Mouse (Mus musculus): ENCODE results near the gene Bcl2l12. TPM values are rescaled to one million over a fixed set of nuclear protein-coding genes. Genes with fewer than 3 reads are reported as not detected.

Gene Bcl2l12
- polyA plus RNA-seq, 1 experiment from 2014 or later, result 7.0 TPM

DNA sequence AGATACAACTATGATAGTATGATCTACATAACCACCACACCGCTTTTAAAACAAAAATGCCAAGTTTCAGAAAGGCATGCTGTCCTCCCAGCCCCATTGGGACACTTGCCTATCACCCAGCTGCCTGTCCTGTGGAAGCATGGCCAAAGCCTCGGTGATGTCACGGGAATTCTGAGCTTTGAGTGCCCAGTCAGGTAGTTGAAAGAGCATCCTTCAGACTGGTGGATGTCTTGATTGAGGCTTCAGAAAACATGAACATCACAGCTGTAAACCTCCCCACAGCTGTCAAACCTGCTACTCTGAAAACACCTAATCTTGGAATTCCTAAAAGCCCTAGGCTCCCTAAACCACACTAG is 15.6 kb upstream of the Bcl2l12 start:
- ATAC-seq, result no peak
- Histone ChIP-seq H3K4me3 (ENCODE audit: low read depth, low read length) (no peak overlapping the region), H3K9me3 (replicated peaks; ENCODE audit: control insufficient read depth, low read length, poor library complexity, severe bottlenecking) (no peaks in the 10 kb centered on the region), H3K4me2 (ENCODE audit: low read length) (no peak overlapping the region), H3K27me3 (ENCODE audit: control insufficient read depth, insufficient read depth, low read depth, low read length) (no peaks in the 10 kb centered on the region), H3K36me3 (ENCODE audit: control insufficient read depth, insufficient read depth, low read length) (peaks cover 25% of the 10 kb centered on the region), H3K27ac (ENCODE audit: low read length) (no peak overlapping the region), H3K4me1 (ENCODE audit: control insufficient read depth, insufficient read depth, low read length) (peaks cover 23% of the 10 kb centered on the region), H3K9ac (ENCODE audit: low read depth, low read length) (no peak overlapping the region)
- WGBS, result 93% methylated on average over 3 of the region's 3 CpGs

DNA sequence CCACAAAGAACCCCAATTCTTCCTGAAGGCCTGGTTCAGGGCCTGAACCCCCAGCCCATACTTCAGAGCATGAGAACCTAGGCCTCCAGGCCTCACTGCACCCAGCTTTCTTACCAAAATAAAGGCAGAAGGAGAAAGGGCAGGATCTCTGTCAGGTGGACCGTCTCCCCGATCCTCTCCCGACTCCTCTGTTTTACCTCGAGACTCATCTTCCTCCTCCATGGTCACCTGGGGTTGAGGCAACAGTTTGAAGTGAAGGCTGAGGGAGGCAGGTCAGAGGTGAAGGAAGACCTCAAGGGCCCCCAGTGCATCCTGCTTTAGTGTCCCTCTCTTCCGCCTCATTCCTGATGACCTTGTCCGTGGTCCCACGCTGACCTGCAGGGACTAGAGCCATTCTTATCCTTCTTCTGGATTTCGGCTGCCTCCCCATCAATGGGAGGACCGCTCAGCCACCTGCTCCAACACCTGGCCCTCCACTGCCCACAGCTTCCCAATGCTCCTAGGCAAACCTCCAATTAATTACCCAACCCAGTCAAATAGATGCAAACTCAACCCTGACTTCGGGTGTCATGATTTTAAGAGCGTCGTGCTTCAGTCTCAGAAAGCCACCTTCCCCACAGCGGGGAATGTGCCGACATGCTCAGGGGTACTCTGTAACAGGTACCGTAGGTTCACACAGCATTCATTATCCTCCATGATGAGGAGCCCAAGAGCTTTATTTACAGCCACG is 15.0 kb upstream of the Bcl2l12 start:
- no peaks in the 10 kb centered on the region for H3K27me3 ChIP-seq (ENCODE audit: control insufficient read depth, insufficient read depth, low read depth, low read length)
- peaks cover 23% of the 10 kb centered on the region for H3K4me1 ChIP-seq (ENCODE audit: control insufficient read depth, insufficient read depth, low read length)
- no peak overlapping the region for H3K4me3 ChIP-seq (ENCODE audit: low read depth, low read length)
- no peak overlapping the region for H3K9ac ChIP-seq (ENCODE audit: low read depth, low read length)
- no peak overlapping the region for H3K4me2 ChIP-seq (ENCODE audit: low read length)
- ATAC-seq, result no peak
- no peak overlapping the region for H3K27ac ChIP-seq (ENCODE audit: low read length)
- peaks cover 29% of the 10 kb centered on the region for H3K36me3 ChIP-seq (ENCODE audit: control insufficient read depth, insufficient read depth, low read length)
- 95% methylated on average over 16 of the region's 16 CpGs for WGBS
- H3K9me3 ChIP-seq (replicated peaks; ENCODE audit: control insufficient read depth, low read length, poor library complexity, severe bottlenecking), result no peaks in the 10 kb centered on the region

DNA sequence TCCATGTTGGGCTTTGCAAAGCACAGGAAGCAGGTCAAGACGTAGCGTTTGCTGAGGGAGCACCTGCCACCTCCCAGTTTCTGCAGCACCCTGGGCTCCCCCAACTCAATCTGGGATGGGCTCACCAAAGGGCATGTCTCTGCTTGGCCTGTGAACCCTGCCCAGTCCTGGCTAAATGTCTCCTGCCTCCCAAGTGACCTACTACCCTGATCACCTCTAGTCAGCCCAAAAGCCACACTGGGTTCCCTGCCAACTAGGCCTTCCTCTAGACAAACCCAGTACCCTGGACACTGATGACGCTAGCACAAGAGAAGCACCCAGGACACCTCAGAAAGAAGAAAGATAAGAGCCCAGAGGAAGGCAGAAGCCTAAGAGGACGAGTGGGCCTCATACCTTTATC is 14.3 kb upstream of the Bcl2l12 start:
- H3K4me3 ChIP-seq (ENCODE audit: low read depth, low read length), result no peak overlapping the region
- no peaks in the 10 kb centered on the region for H3K27me3 ChIP-seq (ENCODE audit: control insufficient read depth, insufficient read depth, low read depth, low read length)
- H3K4me1 ChIP-seq (ENCODE audit: control insufficient read depth, insufficient read depth, low read length), result peaks cover 21% of the 10 kb centered on the region
- no peak for ATAC-seq
- no peaks in the 10 kb centered on the region for H3K9me3 ChIP-seq (replicated peaks; ENCODE audit: control insufficient read depth, low read length, poor library complexity, severe bottlenecking)
- no peak overlapping the region for H3K27ac ChIP-seq (ENCODE audit: low read length)
- no peak overlapping the region for H3K9ac ChIP-seq (ENCODE audit: low read depth, low read length)
- H3K36me3 ChIP-seq (ENCODE audit: control insufficient read depth, insufficient read depth, low read length), result peaks cover 36% of the 10 kb centered on the region
- H3K4me2 ChIP-seq (ENCODE audit: low read length), result no peak overlapping the region
- WGBS, result 86% methylated on average over 4 of the region's 4 CpGs

DNA sequence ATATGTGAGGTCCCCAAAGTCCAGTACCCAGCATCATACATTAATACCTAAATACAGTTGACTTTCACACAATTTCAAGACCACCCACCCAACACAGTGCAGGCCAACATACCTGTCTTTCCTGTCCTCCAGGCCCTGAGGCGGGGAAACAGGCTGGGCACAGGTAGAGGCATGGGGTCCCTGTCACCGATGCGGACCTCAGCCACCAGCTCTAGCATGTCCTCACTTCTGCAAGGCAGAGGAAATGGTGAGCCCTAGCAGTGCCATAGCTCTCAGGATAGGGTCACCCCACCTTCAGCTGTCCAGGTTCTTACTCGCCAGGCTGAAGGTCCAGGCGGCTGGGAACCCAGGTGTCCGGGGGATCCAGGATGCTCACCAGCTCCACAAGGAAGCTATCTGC is 13.5 kb upstream of the Bcl2l12 start:
- H3K4me3 ChIP-seq (ENCODE audit: low read depth, low read length), result no peak overlapping the region
- no peaks in the 10 kb centered on the region for H3K9me3 ChIP-seq (replicated peaks; ENCODE audit: control insufficient read depth, low read length, poor library complexity, severe bottlenecking)
- no peaks in the 10 kb centered on the region for H3K27me3 ChIP-seq (ENCODE audit: control insufficient read depth, insufficient read depth, low read depth, low read length)
- H3K4me1 ChIP-seq (ENCODE audit: control insufficient read depth, insufficient read depth, low read length), result peaks cover 15% of the 10 kb centered on the region
- H3K27ac ChIP-seq (ENCODE audit: low read length), result no peak overlapping the region
- H3K9ac ChIP-seq (ENCODE audit: low read depth, low read length), result no peak overlapping the region
- ATAC-seq, result no peak
- 98% methylated on average over 6 of the region's 6 CpGs for whole genome bisulfite sequencing
- H3K36me3 ChIP-seq (ENCODE audit: control insufficient read depth, insufficient read depth, low read length), result peaks cover 44% of the 10 kb centered on the region
- no peak overlapping the region for H3K4me2 ChIP-seq (ENCODE audit: low read length)

DNA sequence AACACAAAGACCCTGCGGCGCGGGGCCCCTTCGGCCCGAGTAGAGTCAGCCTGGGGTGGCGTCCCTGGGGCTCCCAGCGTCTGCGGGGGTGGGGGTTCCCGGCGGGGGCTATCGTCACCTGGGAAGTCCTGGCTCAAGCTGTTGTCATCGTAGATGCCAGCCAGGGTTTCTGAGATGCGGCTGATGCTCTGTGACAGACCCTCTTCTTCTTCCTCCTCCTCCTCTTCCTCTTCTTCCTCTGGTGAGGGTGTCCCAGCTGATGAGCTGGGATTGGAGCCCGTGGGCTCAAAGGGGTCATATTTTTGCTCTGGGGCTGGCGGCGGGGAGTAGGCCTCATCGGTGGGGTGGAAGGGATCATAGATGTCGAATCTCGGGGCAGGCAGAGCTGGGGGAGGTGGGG is 9.9 kb upstream of the Bcl2l12 start:
- no peak overlapping the region for H3K9ac ChIP-seq (ENCODE audit: low read depth, low read length)
- ATAC-seq, result no peak
- WGBS, result 93% methylated on average over 19 of the region's 19 CpGs
- H3K27me3 ChIP-seq (ENCODE audit: control insufficient read depth, insufficient read depth, low read depth, low read length), result no peaks in the 10 kb centered on the region
- H3K9me3 ChIP-seq (replicated peaks; ENCODE audit: control insufficient read depth, low read length, poor library complexity, severe bottlenecking), result no peaks in the 10 kb centered on the region
- no peaks in the 10 kb centered on the region; the same call in 1 of the 2 replicates for H3K4me1 ChIP-seq (ENCODE audit: control insufficient read depth, insufficient read depth, low read length)
- peaks cover 70% of the 10 kb centered on the region for H3K36me3 ChIP-seq (ENCODE audit: control insufficient read depth, insufficient read depth, low read length)
- H3K27ac ChIP-seq (ENCODE audit: low read length), result no peak overlapping the region
- H3K4me3 ChIP-seq (ENCODE audit: low read depth, low read length), result no peak overlapping the region
- H3K4me2 ChIP-seq (ENCODE audit: low read length), result no peak overlapping the region

DNA sequence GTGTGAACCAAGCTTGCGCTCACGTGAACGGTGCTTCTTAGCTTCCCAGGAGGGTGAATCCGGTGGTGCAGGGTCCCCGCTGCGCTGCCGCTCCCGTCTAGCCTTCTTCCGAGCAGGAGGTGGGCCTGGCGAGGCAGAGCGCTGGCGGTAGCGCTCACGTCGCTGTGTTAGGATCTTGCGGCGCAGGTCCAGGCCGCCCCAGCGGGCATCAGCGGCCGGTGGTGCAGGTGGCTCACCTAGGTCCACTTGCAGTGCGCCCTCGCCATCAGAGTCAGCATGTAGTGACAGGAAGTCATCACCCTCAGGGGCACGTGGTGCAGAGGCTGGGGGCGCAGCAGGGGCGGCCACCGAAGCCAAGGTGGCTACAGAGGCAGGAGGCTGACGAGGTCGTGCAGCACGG is 9.3 kb upstream of the Bcl2l12 start:
- peaks cover 73% of the 10 kb centered on the region for H3K36me3 ChIP-seq (ENCODE audit: control insufficient read depth, insufficient read depth, low read length)
- H3K4me2 ChIP-seq (ENCODE audit: low read length), result no peak overlapping the region
- H3K4me3 ChIP-seq (ENCODE audit: low read depth, low read length), result no peak overlapping the region
- H3K4me1 ChIP-seq (ENCODE audit: control insufficient read depth, insufficient read depth, low read length), result no peaks in the 10 kb centered on the region; the same call in 1 of the 2 replicates
- no peak for ATAC-seq
- 97% methylated on average over 30 of the region's 30 CpGs for WGBS
- no peak overlapping the region for H3K27ac ChIP-seq (ENCODE audit: low read length)
- H3K9ac ChIP-seq (ENCODE audit: low read depth, low read length), result no peak overlapping the region
- H3K27me3 ChIP-seq (ENCODE audit: control insufficient read depth, insufficient read depth, low read depth, low read length), result no peaks in the 10 kb centered on the region
- H3K9me3 ChIP-seq (replicated peaks; ENCODE audit: control insufficient read depth, low read length, poor library complexity, severe bottlenecking), result no peaks in the 10 kb centered on the region

DNA sequence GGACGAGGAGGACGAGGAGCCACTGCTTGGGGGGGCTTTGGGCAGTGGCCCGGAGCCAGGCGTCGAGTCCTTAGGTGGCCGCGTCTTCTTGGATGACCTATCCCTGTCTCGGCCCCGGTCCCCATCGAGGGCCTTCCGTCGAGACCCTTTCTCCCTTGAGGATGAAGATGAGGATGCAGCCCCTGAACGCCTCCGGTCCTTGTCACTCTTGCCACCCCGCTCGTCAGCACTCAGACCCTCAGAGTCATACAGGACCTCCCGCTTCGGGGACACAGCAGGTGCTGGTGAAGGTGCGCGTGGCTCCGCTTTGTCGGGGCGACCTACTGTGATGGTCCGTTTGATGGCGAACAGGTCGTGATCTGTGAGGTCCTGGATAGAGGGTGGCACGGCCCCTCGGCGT is 8.6 kb upstream of the Bcl2l12 start:
- no peak overlapping the region for H3K27ac ChIP-seq (ENCODE audit: low read length)
- H3K4me3 ChIP-seq (ENCODE audit: low read depth, low read length), result no peak overlapping the region
- H3K36me3 ChIP-seq (ENCODE audit: control insufficient read depth, insufficient read depth, low read length), result peaks cover 71% of the 10 kb centered on the region
- no peak for ATAC-seq
- no peak overlapping the region for H3K4me2 ChIP-seq (ENCODE audit: low read length)
- H3K9me3 ChIP-seq (replicated peaks; ENCODE audit: control insufficient read depth, low read length, poor library complexity, severe bottlenecking), result no peaks in the 10 kb centered on the region
- no peaks in the 10 kb centered on the region for H3K4me1 ChIP-seq (ENCODE audit: control insufficient read depth, insufficient read depth, low read length)
- H3K27me3 ChIP-seq (ENCODE audit: control insufficient read depth, insufficient read depth, low read depth, low read length), result no peaks in the 10 kb centered on the region
- no peak overlapping the region for H3K9ac ChIP-seq (ENCODE audit: low read depth, low read length)
- 95% methylated on average over 29 of the region's 29 CpGs for WGBS

DNA sequence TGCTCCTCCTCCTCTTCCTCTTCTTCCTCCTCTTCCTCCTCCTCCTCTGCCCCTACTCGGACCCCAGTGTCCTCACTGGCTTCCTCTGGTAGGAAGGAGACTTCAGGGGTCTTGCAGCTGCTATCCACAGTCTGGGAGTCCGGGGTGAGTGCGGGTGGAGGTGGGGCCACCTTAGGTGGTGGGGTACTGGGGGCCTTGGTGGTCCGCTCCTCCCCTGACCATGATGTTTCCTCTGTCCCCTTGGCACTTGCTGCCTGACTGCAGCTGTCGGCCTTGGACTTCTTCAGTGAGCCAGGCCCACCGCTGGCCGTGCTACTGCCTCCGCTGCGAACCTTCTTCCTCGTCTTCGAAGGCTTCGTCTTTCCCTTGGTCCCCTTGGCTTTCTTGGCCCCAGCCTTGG is 8.0 kb upstream of the Bcl2l12 start:
- H3K4me2 ChIP-seq (ENCODE audit: low read length), result no peak overlapping the region
- H3K36me3 ChIP-seq (ENCODE audit: control insufficient read depth, insufficient read depth, low read length), result peaks cover 71% of the 10 kb centered on the region
- H3K4me1 ChIP-seq (ENCODE audit: control insufficient read depth, insufficient read depth, low read length), result no peaks in the 10 kb centered on the region
- H3K27ac ChIP-seq (ENCODE audit: low read length), result no peak overlapping the region
- no peak overlapping the region for H3K9ac ChIP-seq (ENCODE audit: low read depth, low read length)
- WGBS, result 94% methylated on average over 12 of the region's 12 CpGs
- no peak for ATAC-seq
- no peaks in the 10 kb centered on the region for H3K27me3 ChIP-seq (ENCODE audit: control insufficient read depth, insufficient read depth, low read depth, low read length)
- no peak overlapping the region for H3K4me3 ChIP-seq (ENCODE audit: low read depth, low read length)
- H3K9me3 ChIP-seq (replicated peaks; ENCODE audit: control insufficient read depth, low read length, poor library complexity, severe bottlenecking), result no peaks in the 10 kb centered on the region

DNA sequence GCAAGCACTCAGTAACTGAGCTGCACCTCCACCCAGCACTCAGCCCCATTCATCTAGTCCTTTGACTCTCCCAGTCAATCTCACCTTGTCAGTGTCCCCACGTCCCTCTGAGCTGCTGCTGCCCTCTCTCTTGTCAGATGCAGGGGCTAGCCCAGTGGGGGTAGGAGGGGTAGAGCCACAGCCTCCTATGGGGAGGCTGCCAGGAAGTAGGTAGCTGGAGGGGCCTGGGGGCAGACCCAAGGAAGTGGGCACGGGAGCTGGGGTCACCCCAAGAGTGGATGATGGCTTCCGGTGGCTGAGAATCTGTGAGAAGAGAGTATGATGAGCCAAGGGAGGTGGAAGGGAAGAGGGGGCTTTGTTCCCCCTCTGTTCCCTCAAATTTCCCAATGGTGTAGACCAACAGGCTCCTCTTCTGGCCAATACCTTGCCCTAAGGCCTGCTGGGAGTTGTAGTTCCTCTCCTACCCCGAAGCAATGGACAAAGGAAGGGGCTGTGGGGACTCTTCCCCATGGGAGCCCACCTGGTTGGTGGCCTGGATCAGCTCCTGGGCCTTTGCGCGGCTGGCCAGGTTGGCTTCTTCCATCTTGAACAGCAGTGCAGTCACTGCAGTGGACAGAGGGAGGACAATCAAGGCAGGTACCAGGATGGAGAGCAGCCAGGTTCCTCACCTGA is 6.9 kb upstream of the Bcl2l12 start:
- Histone ChIP-seq H3K9me3 (replicated peaks; ENCODE audit: control insufficient read depth, low read length, poor library complexity, severe bottlenecking) (no peaks in the 10 kb centered on the region), H3K4me1 (ENCODE audit: control insufficient read depth, insufficient read depth, low read length) (no peaks in the 10 kb centered on the region), H3K4me3 (ENCODE audit: low read depth, low read length) (no peak overlapping the region), H3K27ac (ENCODE audit: low read length) (no peak overlapping the region), H3K36me3 (ENCODE audit: control insufficient read depth, insufficient read depth, low read length) (peaks cover 70% of the 10 kb centered on the region), H3K9ac (ENCODE audit: low read depth, low read length) (no peak overlapping the region), H3K4me2 (ENCODE audit: low read length) (no peak overlapping the region), H3K27me3 (ENCODE audit: control insufficient read depth, insufficient read depth, low read depth, low read length) (no peaks in the 10 kb centered on the region)
- WGBS, result 87% methylated on average over 6 of the region's 6 CpGs
- no peak for ATAC-seq

All from midbrain, embryonic 16.5 days (tissue).